Mouse (Mus musculus): ENCODE measurements around the gene Hbp1. TPM values are rescaled to one million over a fixed set of nuclear protein-coding genes. Genes with fewer than 3 reads are reported as not detected.

Gene Hbp1
- polyA plus RNA-seq, 1 experiment from 2014 or later, result 153 TPM

GRCm38 (mm10) chr12:31931818-31932217, 18.5 kb downstream of the Hbp1 start:
- Histone ChIP-seq H3K36me3 (ENCODE audit: control insufficient read depth, insufficient read depth, low read length) (peaks cover 49% of the 10 kb centered on the region), H3K4me1 (ENCODE audit: control insufficient read depth, insufficient read depth, low read length) (0 out of 2 replicates have a peak, but pooled peaks cover 4% of the 10 kb centered on the region), H3K9ac (replicated peaks; ENCODE audit: low read depth, low read length) (no peak overlapping the region), H3K4me3 (ENCODE audit: low read depth, low read length) (no peak overlapping the region), H3K9me3 (ENCODE audit: control insufficient read depth, low read depth, low read length) (no peaks in the 10 kb centered on the region), H3K27ac (ENCODE audit: low read length) (no peak overlapping the region), H3K27me3 (ENCODE audit: control insufficient read depth, insufficient read depth, low read length) (no peaks in the 10 kb centered on the region), H3K4me2 (replicated peaks; ENCODE audit: low read depth, low read length) (no peak overlapping the region)
- no peak for ATAC-seq (ENCODE audit: insufficient number of reproducible peaks, insufficient read depth, low FRiP score, low read depth)
- WGBS, result 96% methylated on average over 3 of the region's 3 CpGs

GRCm38 (mm10) chr12:31928498-31928897, 21.8 kb downstream of the Hbp1 start:
- Histone ChIP-seq H3K9ac (replicated peaks; ENCODE audit: low read depth, low read length) (no peak overlapping the region), H3K4me3 (ENCODE audit: low read depth, low read length) (no peak overlapping the region), H3K36me3 (ENCODE audit: control insufficient read depth, insufficient read depth, low read length) (peaks cover 48% of the 10 kb centered on the region), H3K9me3 (ENCODE audit: control insufficient read depth, low read depth, low read length) (no peaks in the 10 kb centered on the region), H3K27ac (ENCODE audit: low read length) (no peak overlapping the region), H3K4me2 (replicated peaks; ENCODE audit: low read depth, low read length) (no peak overlapping the region), H3K4me1 (ENCODE audit: control insufficient read depth, insufficient read depth, low read length) (0 out of 2 replicates have a peak, but pooled peaks cover 4% of the 10 kb centered on the region), H3K27me3 (ENCODE audit: control insufficient read depth, insufficient read depth, low read length) (no peaks in the 10 kb centered on the region)
- WGBS, result 27% methylated on average over 3 of the region's 3 CpGs
- no peak for ATAC-seq (ENCODE audit: insufficient number of reproducible peaks, insufficient read depth, low FRiP score, low read depth)

- no peak overlapping the region for H3K27ac ChIP-seq (ENCODE audit: low read length)
- no peaks in the 10 kb centered on the region for H3K9me3 ChIP-seq (ENCODE audit: control insufficient read depth, low read depth, low read length)
- no peak overlapping the region for H3K4me3 ChIP-seq (ENCODE audit: low read depth, low read length)
- 63% methylated on average over 4 of the region's 4 CpGs for WGBS
- H3K27me3 ChIP-seq (ENCODE audit: control insufficient read depth, insufficient read depth, low read length), result no peaks in the 10 kb centered on the region
- 0 out of 2 replicates have a peak, but pooled peaks have one; percentile 33 for ATAC-seq (ENCODE audit: insufficient number of reproducible peaks, insufficient read depth, low FRiP score, low read depth)
- peaks cover 43% of the 10 kb centered on the region for H3K36me3 ChIP-seq (ENCODE audit: control insufficient read depth, insufficient read depth, low read length)
- no peak overlapping the region for H3K9ac ChIP-seq (replicated peaks; ENCODE audit: low read depth, low read length)
- no peak overlapping the region for H3K4me2 ChIP-seq (replicated peaks; ENCODE audit: low read depth, low read length)
- 0 out of 2 replicates have a peak, but pooled peaks cover 4% of the 10 kb centered on the region for H3K4me1 ChIP-seq (ENCODE audit: control insufficient read depth, insufficient read depth, low read length)
These were observed 23.7 kb downstream of the Hbp1 start for GRCm38 (mm10) chr12:31926661-31927061.

- Histone ChIP-seq H3K4me1 (ENCODE audit: control insufficient read depth, insufficient read depth, low read length) (0 out of 2 replicates have a peak, but pooled peaks cover 4% of the 10 kb centered on the region), H3K27me3 (ENCODE audit: control insufficient read depth, insufficient read depth, low read length) (no peaks in the 10 kb centered on the region), H3K4me3 (ENCODE audit: low read depth, low read length) (no peak overlapping the region), H3K9me3 (ENCODE audit: control insufficient read depth, low read depth, low read length) (no peaks in the 10 kb centered on the region), H3K36me3 (ENCODE audit: control insufficient read depth, insufficient read depth, low read length) (peaks cover 33% of the 10 kb centered on the region), H3K4me2 (replicated peaks; ENCODE audit: low read depth, low read length) (no peak overlapping the region), H3K9ac (replicated peaks; ENCODE audit: low read depth, low read length) (no peak overlapping the region), H3K27ac (ENCODE audit: low read length) (no peak overlapping the region)
- ATAC-seq (ENCODE audit: insufficient number of reproducible peaks, insufficient read depth, low FRiP score, low read depth), result no peak
- WGBS, result 90% methylated on average over 6 of the region's 6 CpGs
These were observed 25.0 kb downstream of the Hbp1 start for GRCm38 (mm10) chr12:31925343-31925742.

- H3K27me3 ChIP-seq (ENCODE audit: control insufficient read depth, insufficient read depth, low read length), result no peaks in the 10 kb centered on the region
- H3K4me1 ChIP-seq (ENCODE audit: control insufficient read depth, insufficient read depth, low read length), result 0 out of 2 replicates have a peak, but pooled peaks cover 4% of the 10 kb centered on the region
- no peak overlapping the region for H3K4me3 ChIP-seq (ENCODE audit: low read depth, low read length)
- ATAC-seq (ENCODE audit: insufficient number of reproducible peaks, insufficient read depth, low FRiP score, low read depth), result no peak
- H3K27ac ChIP-seq (ENCODE audit: low read length), result no peak overlapping the region
- no peak overlapping the region for H3K4me2 ChIP-seq (replicated peaks; ENCODE audit: low read depth, low read length)
- peaks cover 31% of the 10 kb centered on the region for H3K36me3 ChIP-seq (ENCODE audit: control insufficient read depth, insufficient read depth, low read length)
- no peak overlapping the region for H3K9ac ChIP-seq (replicated peaks; ENCODE audit: low read depth, low read length)
- 82% methylated on average over 3 of the region's 3 CpGs for WGBS
- no peaks in the 10 kb centered on the region for H3K9me3 ChIP-seq (ENCODE audit: control insufficient read depth, low read depth, low read length)
These were observed 26.2 kb downstream of the Hbp1 start for GRCm38 (mm10) chr12:31924135-31924534.

GRCm38 (mm10) chr12:31920464-31921405, 29.6 kb downstream of the Hbp1 start:
- no peak for ATAC-seq (ENCODE audit: insufficient number of reproducible peaks, insufficient read depth, low FRiP score, low read depth)
- Histone ChIP-seq H3K4me3 (ENCODE audit: low read depth, low read length) (no peak overlapping the region), H3K4me2 (replicated peaks; ENCODE audit: low read depth, low read length) (no peak overlapping the region), H3K27me3 (ENCODE audit: control insufficient read depth, insufficient read depth, low read length) (no peaks in the 10 kb centered on the region), H3K36me3 (ENCODE audit: control insufficient read depth, insufficient read depth, low read length) (peaks cover 18% of the 10 kb centered on the region), H3K27ac (ENCODE audit: low read length) (no peak overlapping the region), H3K9me3 (ENCODE audit: control insufficient read depth, low read depth, low read length) (no peaks in the 10 kb centered on the region), H3K4me1 (ENCODE audit: control insufficient read depth, insufficient read depth, low read length) (no peaks in the 10 kb centered on the region), H3K9ac (replicated peaks; ENCODE audit: low read depth, low read length) (no peak overlapping the region)
- 77% methylated on average over 18 of the region's 18 CpGs for WGBS

GRCm38 (mm10) chr12:31917245-31917644, 33.1 kb downstream of the Hbp1 start:
- H3K36me3 ChIP-seq (ENCODE audit: control insufficient read depth, insufficient read depth, low read length), result no peaks in the 10 kb centered on the region
- 83% methylated on average over 5 of the region's 5 CpGs for WGBS
- no peak overlapping the region for H3K27ac ChIP-seq (ENCODE audit: low read length)
- no peaks in the 10 kb centered on the region for H3K27me3 ChIP-seq (ENCODE audit: control insufficient read depth, insufficient read depth, low read length)
- no peak overlapping the region for H3K4me2 ChIP-seq (replicated peaks; ENCODE audit: low read depth, low read length)
- H3K4me3 ChIP-seq (ENCODE audit: low read depth, low read length), result no peak overlapping the region
- no peak overlapping the region for H3K9ac ChIP-seq (replicated peaks; ENCODE audit: low read depth, low read length)
- H3K9me3 ChIP-seq (ENCODE audit: control insufficient read depth, low read depth, low read length), result no peaks in the 10 kb centered on the region
- ATAC-seq (ENCODE audit: insufficient number of reproducible peaks, insufficient read depth, low FRiP score, low read depth), result no peak
- H3K4me1 ChIP-seq (ENCODE audit: control insufficient read depth, insufficient read depth, low read length), result no peaks in the 10 kb centered on the region

GRCm38 (mm10) chr12:31916691-31917090, 33.6 kb downstream of the Hbp1 start:
- H3K36me3 ChIP-seq (ENCODE audit: control insufficient read depth, insufficient read depth, low read length), result no peaks in the 10 kb centered on the region
- H3K4me1 ChIP-seq (ENCODE audit: control insufficient read depth, insufficient read depth, low read length), result no peaks in the 10 kb centered on the region
- no peaks in the 10 kb centered on the region for H3K27me3 ChIP-seq (ENCODE audit: control insufficient read depth, insufficient read depth, low read length)
- 95% methylated on average over 5 of the region's 5 CpGs for WGBS
- no peak overlapping the region for H3K9ac ChIP-seq (replicated peaks; ENCODE audit: low read depth, low read length)
- H3K9me3 ChIP-seq (ENCODE audit: control insufficient read depth, low read depth, low read length), result no peaks in the 10 kb centered on the region
- no peak overlapping the region for H3K4me3 ChIP-seq (ENCODE audit: low read depth, low read length)
- H3K4me2 ChIP-seq (replicated peaks; ENCODE audit: low read depth, low read length), result no peak overlapping the region
- ATAC-seq (ENCODE audit: insufficient number of reproducible peaks, insufficient read depth, low FRiP score, low read depth), result no peak
- no peak overlapping the region for H3K27ac ChIP-seq (ENCODE audit: low read length)
